Mouse (Mus musculus) spleen, adult 2 months (tissue): ENCODE results near the gene Mill2.

Source experiments
- CTCF ChIP-seq: fragments of 200-500 bp; IDR thresholded peaks from 2 replicates; pipeline ENCODE4 v1.5.1; 2011; ENCODE audit warnings: mild to moderate bottlenecking, inconsistent platforms; ENCODE audit not compliant: insufficient read depth, insufficient read length, insufficient replicate concordance; ENCODE audit errors: extremely low read depth
- POLR2A ChIP-seq: fragments of 200-500 bp; IDR thresholded peaks from 2 replicates; pipeline ENCODE4 v1.6.1; 2011; ENCODE audit warnings: low read depth, low read length, inconsistent platforms

DNA sequence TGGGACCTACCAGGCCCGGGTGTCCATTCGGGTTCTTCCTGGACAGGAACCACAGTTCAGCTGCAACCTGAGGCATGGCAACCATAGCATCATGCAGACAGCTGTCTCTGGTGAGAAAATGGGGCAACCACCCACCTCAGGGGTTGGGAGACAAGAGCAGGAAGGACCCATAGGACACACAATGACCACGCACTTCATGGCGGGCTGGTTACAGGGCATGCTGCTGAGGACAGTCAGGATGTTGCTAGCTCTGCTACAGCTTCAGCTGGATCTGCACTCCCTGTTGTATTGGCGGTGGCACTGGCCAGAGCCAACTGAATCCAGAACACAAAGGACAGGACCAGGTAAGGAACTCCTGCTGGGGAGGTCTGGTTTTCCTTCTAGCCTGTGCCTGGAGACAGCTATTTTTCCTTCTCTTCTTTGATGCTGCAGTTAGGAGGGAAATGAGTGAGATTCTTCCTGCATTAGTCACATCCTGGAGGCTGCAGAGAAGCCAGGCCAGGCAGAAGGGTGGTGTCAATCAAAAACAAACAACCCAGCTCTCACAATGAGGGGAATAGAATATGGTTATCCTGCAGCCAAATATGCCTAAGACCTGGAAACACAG lies 18.6 kb downstream of the Mill2 start:
- TF ChIP-seq CTCF (no peak), POLR2A (no peak)
